Comparison of ENCODE assay signal across 29 mouse cellular contexts in genomic region chr7:7144215-7144614, GRCm38 (mm10).
"Had no signal": no experiment of that assay in that cellular context is flagged by ENCODE, and none has a peak within 500 bp of the region (broad histone marks: within the 10 kb centered on the region; RNA-seq: fewer than 3 reads in every experiment).

No protein-coding gene starts in this region.

- H3K4me1 ChIP-seq: limb, embryonic 10.5 days; limb, embryonic 12.5 days; limb, embryonic 13.5 days; limb, embryonic 15.5 days; liver, embryonic 12.5 days; liver, embryonic 13.5 days; liver, embryonic 15.5 days; lung, embryonic 15.5 days; megakaryocyte, embryonic 14.5 days; midbrain, embryonic 10.5 days; midbrain, embryonic 12.5 days; midbrain, embryonic 13.5 days; midbrain, embryonic 15.5 days had no signal

- H3K27ac ChIP-seq: limb, embryonic 10.5 days; limb, embryonic 12.5 days; limb, embryonic 13.5 days; limb, embryonic 15.5 days; liver, embryonic 12.5 days; liver, embryonic 13.5 days; liver, embryonic 14.5 days; liver, embryonic 15.5 days; lung, embryonic 15.5 days; macrophage; midbrain, embryonic 10.5 days; midbrain, embryonic 12.5 days; midbrain, embryonic 13.5 days; midbrain, embryonic 15.5 days had no signal

- H3K9ac ChIP-seq: limb, embryonic 12.5 days; limb, embryonic 13.5 days; limb, embryonic 15.5 days; liver, embryonic 12.5 days; liver, embryonic 13.5 days; liver, embryonic 14.5 days; liver, embryonic 15.5 days; liver, postnatal 0 days; lung, embryonic 14.5 days; lung, embryonic 15.5 days; midbrain, embryonic 12.5 days; midbrain, embryonic 13.5 days; midbrain, embryonic 15.5 days had no signal

- H3K4me3 ChIP-seq: limb, embryonic 10.5 days; limb, embryonic 12.5 days; limb, embryonic 13.5 days; limb, embryonic 15.5 days; liver, embryonic 12.5 days; liver, embryonic 13.5 days; liver, embryonic 15.5 days; lung, embryonic 15.5 days; megakaryocyte, embryonic 14.5 days; midbrain, embryonic 10.5 days; midbrain, embryonic 12.5 days; midbrain, embryonic 13.5 days; midbrain, embryonic 15.5 days; myocyte had no signal

- H3K4me2 ChIP-seq: limb, embryonic 12.5 days; limb, embryonic 13.5 days; limb, embryonic 15.5 days; liver, embryonic 11.5 days; liver, embryonic 12.5 days; liver, embryonic 13.5 days; liver, embryonic 15.5 days; lung, embryonic 14.5 days; lung, embryonic 15.5 days; midbrain, embryonic 11.5 days; midbrain, embryonic 12.5 days; midbrain, embryonic 13.5 days; midbrain, embryonic 15.5 days had no signal

- H3K27me3 ChIP-seq: limb, embryonic 12.5 days; limb, embryonic 13.5 days; limb, embryonic 15.5 days; liver, embryonic 12.5 days; liver, embryonic 13.5 days; liver, embryonic 15.5 days; lung, embryonic 15.5 days; megakaryocyte, embryonic 14.5 days; midbrain, embryonic 12.5 days; midbrain, embryonic 13.5 days; midbrain, embryonic 15.5 days had no signal

- DNase-seq: left cerebral cortex, postnatal 4 days; liver; liver, embryonic 13.5 days; liver, postnatal 0 days; lung, adult 18-20 months; lung, adult 2 months; lung, embryonic 14.5 days; lung, postnatal 10 days; lung, postnatal 14 days; lung, postnatal 36 days; lung, postnatal 4 days; midbrain, embryonic 14.5 days had no signal

- H3K9me3 ChIP-seq: limb, embryonic 10.5 days; limb, embryonic 13.5 days; limb, embryonic 15.5 days; liver, embryonic 12.5 days; liver, embryonic 15.5 days; lung, embryonic 15.5 days; megakaryocyte, embryonic 14.5 days; midbrain, embryonic 15.5 days had no signal

- H3K36me3 ChIP-seq: limb, embryonic 10.5 days; limb, embryonic 12.5 days; limb, embryonic 13.5 days; limb, embryonic 15.5 days; liver, embryonic 12.5 days; liver, embryonic 13.5 days; liver, embryonic 15.5 days; lung, embryonic 15.5 days; midbrain, embryonic 10.5 days; midbrain, embryonic 12.5 days; midbrain, embryonic 13.5 days; midbrain, embryonic 15.5 days had no signal
